Mouse (Mus musculus) forebrain, embryonic 13.5 days (tissue): ENCODE measurements at regions not wholly inside any gene's neighbourhood (a gene's known extent, or its start where the extent isn't known, plus 50 kb on each side); places are given as distances from the start of the nearest gene placed in this dataset.

Experiments used
- ATAC-seq: fragments of 200-750 bp; cut with Nextera tagmentation; 2 replicates; pipeline ENCODE4 v1.8.0; 2017
- H3K27ac ChIP-seq: fragments of 300-500 bp; sonication (generic); 2 replicates; pipeline ENCODE4 v1.5.1; 2015; ENCODE audit warnings: inconsistent platforms, mild to moderate bottlenecking, moderate library complexity
- H3K27me3 ChIP-seq: fragments of 300-500 bp; sonication (generic); 2 replicates; pipeline ENCODE4 v1.6.1; 2015; ENCODE audit warnings: mild to moderate bottlenecking, inconsistent platforms
- H3K36me3 ChIP-seq: fragments of 300-500 bp; sonication (generic); 2 replicates; pipeline ENCODE4 v1.6.1; 2015; ENCODE audit warnings: mild to moderate bottlenecking, inconsistent platforms; ENCODE audit not compliant: poor library complexity, severe bottlenecking
- H3K4me1 ChIP-seq: fragments of 300-500 bp; sonication (generic); 2 replicates; pipeline ENCODE4 v1.6.1; 2015; ENCODE audit warnings: inconsistent platforms
- H3K4me2 ChIP-seq: fragments of 300-500 bp; sonication (generic); 2 replicates; pipeline ENCODE4 v1.6.1; 2015; ENCODE audit warnings: inconsistent platforms, mild to moderate bottlenecking, moderate library complexity
- H3K4me3 ChIP-seq: fragments of 300-500 bp; sonication (generic); 2 replicates; pipeline ENCODE4 v1.5.1; 2015; ENCODE audit warnings: mild to moderate bottlenecking, inconsistent platforms
- H3K9ac ChIP-seq: fragments of 300-500 bp; sonication (generic); 2 replicates; pipeline ENCODE4 v1.6.1; 2015; ENCODE audit warnings: mild to moderate bottlenecking, inconsistent platforms
- H3K9me3 ChIP-seq: fragments of 300-500 bp; sonication (generic); replicated peaks from 2 replicates; pipeline ENCODE4 v1.6.1; 2016; ENCODE audit warnings: inconsistent platforms
- WGBS: fragments of 180-500 bp; shearing (Covaris S2); methylation state at CpG from one replicate; pipeline ENCODE4 v1.1.7; 2015; 5-methylcytosine and 5-hydroxymethylcytosine counted together

DNA sequence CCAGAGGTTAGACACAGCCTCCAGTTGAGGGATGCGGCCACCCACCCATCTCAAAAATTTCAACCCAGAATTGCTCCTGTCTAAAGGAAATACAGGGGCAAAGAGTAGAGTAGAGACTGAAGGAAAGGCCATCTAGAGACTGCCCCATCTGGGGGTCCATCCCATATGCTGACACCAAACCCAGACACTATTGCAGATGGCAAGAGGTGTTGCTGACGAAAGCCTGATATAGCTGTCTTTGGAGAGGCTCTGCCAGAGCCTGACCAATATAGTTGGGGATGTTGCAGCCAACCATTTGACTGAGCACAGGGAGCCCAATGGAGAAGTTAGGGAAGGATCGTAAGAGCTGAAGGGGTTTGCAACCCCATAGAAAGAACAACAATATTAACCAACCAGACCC, 141.6 kb upstream of the Reg3b start:
- no peaks in the 10 kb centered on the region for H3K9me3 ChIP-seq
- WGBS, result 96% methylated on average over 3 of the region's 3 CpGs
- no peak overlapping the region for H3K4me2 ChIP-seq
- H3K27ac ChIP-seq, result no peak overlapping the region
- H3K27me3 ChIP-seq, result no peaks in the 10 kb centered on the region
- no peak overlapping the region for H3K4me3 ChIP-seq
- H3K4me1 ChIP-seq, result no peaks in the 10 kb centered on the region
- no peak for ATAC-seq
- no peak overlapping the region for H3K9ac ChIP-seq
- H3K36me3 ChIP-seq, result no peaks in the 10 kb centered on the region

DNA sequence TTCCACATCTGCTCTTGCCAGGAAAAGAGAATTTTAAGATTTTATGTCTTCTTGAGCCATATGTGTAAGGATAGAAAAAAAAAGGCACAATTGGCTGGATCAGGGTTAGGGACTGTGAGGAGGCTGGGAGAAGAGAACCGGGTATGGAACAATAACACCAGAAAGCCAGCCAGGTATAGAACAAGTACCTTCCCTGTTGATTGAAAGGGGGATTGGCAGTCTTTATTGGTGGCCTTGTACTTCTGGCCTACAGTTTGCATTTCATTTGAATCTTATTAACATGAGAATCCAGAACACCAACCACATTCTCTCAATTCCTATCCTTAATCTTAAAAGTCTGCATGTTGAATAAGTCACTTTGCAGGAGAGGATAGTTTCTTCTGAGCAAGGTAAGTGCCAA, 126.1 kb upstream of the Reg3b start:
- Histone ChIP-seq H3K4me1 (peaks cover 5% of the 10 kb centered on the region; the same call in 1 of the 2 replicates), H3K36me3 (no peaks in the 10 kb centered on the region), H3K9ac (no peak overlapping the region), H3K4me2 (no peak overlapping the region), H3K9me3 (no peaks in the 10 kb centered on the region), H3K27me3 (no peaks in the 10 kb centered on the region), H3K4me3 (no peak overlapping the region), H3K27ac (peak overlapping the region; percentile 0)
- ATAC-seq, result peak; percentile 78
- WGBS, result 23% methylated on average over 1 of the region's 1 CpGs

DNA sequence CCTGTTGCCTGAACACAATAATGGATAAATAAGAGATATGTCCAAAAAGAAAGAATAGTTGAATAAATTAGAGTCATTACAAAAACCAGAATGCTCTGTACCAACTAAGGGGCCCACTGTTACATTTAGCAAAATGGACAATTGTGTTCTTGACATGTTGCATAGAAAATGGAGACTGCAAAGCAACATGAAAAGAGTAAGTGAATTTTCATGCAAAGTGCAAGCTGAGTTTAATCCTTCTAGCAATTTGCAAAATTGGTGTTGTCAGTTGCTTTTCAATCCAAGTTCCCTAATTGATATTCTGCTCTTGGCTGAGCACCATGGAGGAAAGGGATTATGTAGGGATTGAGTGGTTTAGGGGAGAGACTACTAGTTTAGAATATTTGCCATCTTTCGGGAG, 125.4 kb upstream of the Reg3b start:
- Histone ChIP-seq H3K4me2 (no peak overlapping the region), H3K4me3 (no peak overlapping the region), H3K27me3 (no peaks in the 10 kb centered on the region), H3K9me3 (no peaks in the 10 kb centered on the region), H3K36me3 (no peaks in the 10 kb centered on the region), H3K27ac (peak overlapping the region; percentile 16; the same call in 1 of the 2 replicates), H3K4me1 (peaks cover 5% of the 10 kb centered on the region; the same call in 1 of the 2 replicates), H3K9ac (no peak overlapping the region)
- peak; percentile 90 for ATAC-seq
- WGBS, result 21% methylated on average over 1 of the region's 1 CpGs

DNA sequence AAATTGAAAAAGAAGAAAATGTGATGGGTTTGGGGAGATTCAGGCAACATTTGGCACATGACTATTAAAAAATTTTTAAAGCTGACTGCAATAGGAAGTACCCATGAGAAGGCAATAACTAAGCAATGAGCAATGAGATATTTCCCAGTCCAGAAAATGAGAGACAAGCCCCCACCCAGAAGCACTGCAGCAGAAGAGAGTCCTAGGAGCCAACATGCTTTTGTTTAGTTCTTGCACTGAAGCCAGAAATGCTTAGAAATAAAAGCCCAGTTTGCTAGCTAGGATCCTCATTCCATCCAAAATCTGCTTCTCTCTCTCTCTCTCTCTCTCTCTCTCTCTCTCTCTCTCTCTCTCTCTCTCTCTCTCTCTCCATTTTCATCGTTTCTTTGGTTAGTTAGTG, 120.4 kb upstream of the Reg3b start:
- H3K4me2 ChIP-seq, result no peak overlapping the region
- no peaks in the 10 kb centered on the region for H3K27me3 ChIP-seq
- 86% methylated on average over 1 of the region's 1 CpGs for WGBS
- peaks cover 4% of the 10 kb centered on the region; the same call in 1 of the 2 replicates for H3K4me1 ChIP-seq
- H3K36me3 ChIP-seq, result no peaks in the 10 kb centered on the region
- no peaks in the 10 kb centered on the region for H3K9me3 ChIP-seq
- no peak for ATAC-seq
- H3K9ac ChIP-seq, result no peak overlapping the region
- H3K4me3 ChIP-seq, result no peak overlapping the region
- H3K27ac ChIP-seq, result no peak overlapping the region

DNA sequence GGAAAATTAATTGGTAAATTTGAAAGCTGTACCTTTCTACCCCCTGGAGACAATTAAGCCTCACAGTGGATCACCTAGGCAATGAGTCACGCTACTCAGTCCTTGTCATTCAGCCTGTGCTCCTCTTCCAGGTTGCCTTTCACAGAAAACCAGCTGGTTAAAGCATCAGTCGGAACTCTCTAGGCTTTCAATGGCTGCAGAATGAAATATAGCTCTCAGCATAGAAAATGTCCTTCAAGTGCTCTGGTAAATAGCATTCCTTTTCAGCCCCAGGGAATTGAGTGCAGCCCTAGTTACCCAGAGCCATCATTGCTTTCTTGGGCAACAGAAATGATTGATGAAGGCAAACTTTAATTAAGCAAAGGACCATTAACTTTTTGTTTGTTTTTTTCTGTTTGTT, 119.9 kb upstream of the Reg3b start:
- Histone ChIP-seq H3K4me1 (peaks cover 4% of the 10 kb centered on the region; the same call in 1 of the 2 replicates), H3K9me3 (no peaks in the 10 kb centered on the region), H3K4me3 (no peak overlapping the region), H3K36me3 (no peaks in the 10 kb centered on the region), H3K9ac (no peak overlapping the region), H3K27me3 (no peaks in the 10 kb centered on the region), H3K27ac (no peak overlapping the region), H3K4me2 (no peak overlapping the region)
- WGBS, result 56% methylated on average over 2 of the region's 2 CpGs
- ATAC-seq, result peak; percentile 53; the same call in 1 of the 2 replicates

DNA sequence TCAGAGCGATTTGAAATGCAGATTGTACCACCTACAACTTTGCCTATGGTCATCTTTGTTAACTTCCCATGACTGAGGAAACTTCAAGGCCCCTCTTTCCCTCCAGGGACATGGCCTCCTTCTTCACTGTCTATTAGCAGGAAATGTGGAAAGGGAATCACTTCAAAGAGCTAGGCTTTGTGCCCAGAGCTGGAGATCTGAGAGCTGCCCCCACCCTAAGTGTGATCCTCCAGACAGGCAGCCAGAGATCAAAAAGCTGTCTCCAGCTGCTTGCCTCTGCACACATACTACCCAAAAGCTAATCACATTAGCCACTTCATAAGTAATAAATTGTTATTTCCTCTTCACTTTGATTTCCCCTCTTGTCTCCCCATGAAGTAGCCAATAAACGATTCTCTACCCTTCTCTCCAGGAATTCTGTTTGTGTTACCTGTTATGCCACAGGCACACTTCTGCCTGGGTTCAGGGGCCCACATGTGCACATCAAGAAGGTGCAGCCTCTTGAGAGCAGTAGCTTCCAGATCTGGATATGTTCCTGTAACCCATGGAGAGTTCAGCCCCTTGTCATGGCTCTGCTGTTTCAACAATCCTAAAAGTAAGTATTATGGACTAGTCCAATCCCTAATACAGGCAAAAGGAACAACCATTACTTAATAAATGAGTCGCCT, 98.4 kb upstream of the Reg3b start:
- 74% methylated on average over 3 of the region's 3 CpGs for WGBS
- H3K27me3 ChIP-seq, result no peaks in the 10 kb centered on the region
- no peak for ATAC-seq

DNA sequence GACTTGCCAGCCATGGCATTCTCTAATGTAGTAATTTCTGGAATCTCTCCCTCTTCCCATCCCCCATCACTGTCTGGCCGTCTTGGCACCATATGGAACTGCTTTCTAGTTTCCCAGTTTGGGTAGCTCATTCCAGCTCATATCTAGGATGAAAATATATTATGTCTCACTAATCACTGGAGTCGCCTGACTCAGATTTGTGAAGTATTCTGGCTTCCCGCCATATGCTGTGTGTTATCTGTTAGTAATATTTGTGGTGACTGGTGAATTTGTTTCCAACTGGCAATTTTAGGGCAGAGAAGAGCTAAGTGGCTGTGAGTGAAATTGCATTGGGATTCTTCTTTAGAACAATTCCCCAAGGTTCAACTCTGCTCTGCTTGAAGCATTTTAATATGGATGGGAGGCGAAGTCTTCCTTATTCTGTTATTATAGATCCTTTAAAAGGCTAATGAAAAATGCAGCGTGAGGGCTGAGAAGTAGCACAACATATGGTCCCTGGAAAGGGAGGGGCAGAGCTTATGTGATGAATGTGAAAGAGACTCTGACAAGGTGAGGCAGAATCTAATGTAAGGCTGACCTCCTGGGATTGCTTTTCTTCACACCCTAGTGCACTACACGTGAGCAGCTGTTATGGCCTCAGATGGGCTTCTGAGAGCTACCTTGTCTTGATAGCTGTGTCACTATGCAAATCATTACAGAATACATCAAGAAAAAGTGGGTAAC, 92.3 kb upstream of the Reg3b start:
- Histone ChIP-seq H3K27ac (no peak overlapping the region; the same call in 1 of the 2 replicates), H3K27me3 (no peaks in the 10 kb centered on the region), H3K4me3 (no peak overlapping the region), H3K9me3 (no peaks in the 10 kb centered on the region), H3K4me1 (no peaks in the 10 kb centered on the region), H3K36me3 (no peaks in the 10 kb centered on the region), H3K9ac (no peak overlapping the region), H3K4me2 (no peak overlapping the region)
- peak; percentile 92 for ATAC-seq
- 67% methylated on average over 6 of the region's 6 CpGs for WGBS

More for the DNA sequence above, 98.4 kb upstream of the Reg3b start:
- H3K9ac ChIP-seq, result no peak overlapping the region
- no peaks in the 10 kb centered on the region for H3K9me3 ChIP-seq
- H3K4me3 ChIP-seq, result no peak overlapping the region
- no peaks in the 10 kb centered on the region for H3K36me3 ChIP-seq
- H3K4me1 ChIP-seq, result no peaks in the 10 kb centered on the region
- H3K4me2 ChIP-seq, result no peak overlapping the region
- no peak overlapping the region for H3K27ac ChIP-seq

DNA sequence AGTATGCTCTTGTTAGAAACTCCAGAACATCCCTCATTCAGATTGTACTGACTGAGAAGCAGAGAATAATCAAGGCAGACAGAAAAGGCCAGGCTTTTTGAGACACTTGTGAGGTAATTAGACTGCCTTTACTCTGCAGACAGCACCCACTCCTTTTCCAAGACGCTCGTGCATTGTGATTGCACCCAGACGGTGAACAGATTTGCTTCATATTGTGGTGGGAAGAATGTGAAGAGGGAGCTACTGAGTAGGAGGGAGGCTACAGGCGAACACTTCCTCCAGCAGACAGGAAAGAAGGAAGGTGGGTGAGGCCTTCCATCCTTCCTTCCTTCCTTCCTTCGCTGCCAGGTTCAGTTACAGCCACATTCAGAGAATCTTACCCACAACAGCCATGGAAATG, 89.9 kb upstream of the Reg3b start:
- Histone ChIP-seq H3K27me3 (no peaks in the 10 kb centered on the region), H3K4me3 (no peak overlapping the region), H3K4me2 (no peak overlapping the region), H3K4me1 (no peaks in the 10 kb centered on the region), H3K27ac (no peak overlapping the region), H3K9me3 (no peaks in the 10 kb centered on the region), H3K36me3 (no peaks in the 10 kb centered on the region), H3K9ac (no peak overlapping the region)
- ATAC-seq, result no peak
- 66% methylated on average over 5 of the region's 5 CpGs for WGBS

DNA sequence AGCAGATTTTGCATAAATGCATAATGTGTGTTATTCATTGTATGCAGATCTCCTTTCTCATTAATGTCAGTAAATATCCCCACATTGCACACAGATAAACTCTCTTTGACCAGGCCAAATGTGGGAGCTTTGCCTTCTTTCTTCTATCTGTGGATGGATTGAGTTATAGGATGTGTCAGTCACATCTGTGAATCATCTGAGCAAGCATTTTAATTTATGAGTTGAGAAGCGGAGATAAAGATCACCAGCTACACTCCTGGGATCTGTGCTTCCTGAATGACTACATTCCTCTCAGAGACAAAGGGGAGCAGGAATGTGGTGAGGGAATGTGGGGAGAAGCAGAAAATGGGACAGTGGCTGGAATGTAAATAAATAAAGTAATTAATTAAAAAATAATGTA, 75.8 kb upstream of the Reg3b start:
- Histone ChIP-seq H3K4me3 (no peak overlapping the region), H3K9me3 (no peaks in the 10 kb centered on the region), H3K4me1 (peaks cover 4% of the 10 kb centered on the region; the same call in 1 of the 2 replicates), H3K27me3 (no peaks in the 10 kb centered on the region), H3K9ac (no peak overlapping the region), H3K36me3 (no peaks in the 10 kb centered on the region), H3K4me2 (no peak overlapping the region), H3K27ac (no peak overlapping the region)
- 67% methylated on average over 1 of the region's 1 CpGs for WGBS
- ATAC-seq, result no peak

DNA sequence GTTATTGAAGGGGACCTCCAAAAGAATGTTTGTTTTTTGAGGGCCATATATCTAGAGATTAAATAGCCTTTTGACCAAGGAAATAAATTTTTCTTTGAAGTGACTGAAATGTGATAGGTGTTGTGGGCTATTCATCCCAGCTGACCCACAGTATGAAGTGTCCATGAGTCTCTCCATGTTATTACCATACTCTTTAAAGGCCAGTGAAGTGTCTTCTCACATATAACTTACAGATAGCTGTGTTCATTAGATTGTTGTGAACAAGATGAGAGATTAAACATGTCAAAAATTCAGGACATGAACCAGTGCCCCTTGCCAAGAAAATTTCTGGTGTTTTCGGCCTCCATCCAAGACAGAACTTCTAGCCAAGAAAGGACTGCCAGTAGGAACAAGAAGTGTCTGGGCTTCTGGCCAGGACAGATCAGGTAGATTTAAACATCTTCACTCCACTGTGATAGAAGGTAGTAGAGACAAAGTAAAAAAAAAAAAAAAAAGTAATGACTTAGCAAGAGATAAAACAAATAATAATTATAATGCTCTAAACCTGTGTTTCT, 67.2 kb upstream of the Reg3b start:
- Histone ChIP-seq H3K9me3 (no peaks in the 10 kb centered on the region), H3K4me1 (no peaks in the 10 kb centered on the region), H3K36me3 (no peaks in the 10 kb centered on the region), H3K4me3 (no peak overlapping the region), H3K27me3 (no peaks in the 10 kb centered on the region), H3K4me2 (no peak overlapping the region), H3K27ac (no peak overlapping the region), H3K9ac (no peak overlapping the region)
- no peak for ATAC-seq
- WGBS, result 86% methylated on average over 1 of the region's 1 CpGs
